Comparison of ENCODE assay signal across 14 mouse cellular contexts in genomic region chr9:49816115-49816650, GRCm38 (mm10). TPM values are rescaled to one million over a fixed set of nuclear protein-coding genes. Genes with fewer than 3 reads are reported as not detected.
A peak's percentile ranks its signal among the peaks of the same experiment; 100 is the strongest.
DNase-seq lines count a peak whose midpoint lies in the region; ATAC-seq and TF ChIP-seq lines count a peak whose summit lies in the region.
"Had no signal": no experiment of that assay in that cellular context is flagged by ENCODE, and none has a peak within 500 bp of the region (broad histone marks: within the 10 kb centered on the region; RNA-seq: fewer than 3 reads in every experiment).

No protein-coding gene starts in this region.

- no peak overlapping the region for H3K9ac ChIP-seq in heart, postnatal 0 days (replicated peaks; ENCODE audit: low read depth, low read length)
- H3K9ac ChIP-seq in heart, embryonic 11.5 days (ENCODE audit: low read depth, low read length), result no peak overlapping the region
- H3K9ac ChIP-seq in lung, postnatal 0 days (replicated peaks; ENCODE audit: low read depth), result no peak overlapping the region
- no peak overlapping the region for H3K9ac ChIP-seq in embryonic facial prominence, embryonic 14.5 days (ENCODE audit: low read depth, low read length)
- H3K9ac ChIP-seq in liver, postnatal 0 days (replicated peaks), result no peak overlapping the region
- H3K9ac ChIP-seq: hindbrain, embryonic 13.5 days had no signal

- WGBS in heart, postnatal 0 days, result 34% methylated on average over 10 of the region's 10 CpGs
- 64% methylated on average over 10 of the region's 10 CpGs for WGBS in heart, embryonic 11.5 days (ENCODE audit: insufficient replicate concordance)
- 59% methylated on average over 10 of the region's 10 CpGs for WGBS in lung, postnatal 0 days
- 51% methylated on average over 10 of the region's 10 CpGs for WGBS in embryonic facial prominence, embryonic 14.5 days
- 78% methylated on average over 10 of the region's 10 CpGs for WGBS in liver, postnatal 0 days (ENCODE audit: insufficient replicate concordance)

- peak; percentile 66; the same call in 1 of the 2 replicates for TF ChIP-seq EP300 in heart, postnatal 0 days (IDR thresholded peaks at IDR 0.05; ENCODE audit: low read depth)
- TF ChIP-seq EP300 in lung, postnatal 0 days (IDR thresholded peaks at IDR 0.05), result no peak
- no peak for TF ChIP-seq EP300 in liver, postnatal 0 days (IDR thresholded peaks at IDR 0.05; ENCODE audit: low read depth)

- peak; percentile 72 for DNase-seq in heart, postnatal 0 days (ENCODE audit: low spot score)
- DNase-seq in lung, postnatal 0 days (ENCODE audit: low spot score), result no peak
- DNase-seq in lung, postnatal 10 days, result no peak
- peak; percentile 69 for DNase-seq in embryonic facial prominence, embryonic 14.5 days (ENCODE audit: low spot score)
- DNase-seq in left cerebral cortex, adult 2 months (ENCODE audit: extremely low spot score in 1 of 2, low spot score in 2 of 2), result no peak
- DNase-seq in liver, postnatal 0 days, result no peak
- DNase-seq: cerebellum, adult 9-11 months; kidney, postnatal 4 days; lung, adult 18-20 months had no signal

- intact Hi-C loops in left cerebral cortex, adult 2 months (cut with DNase I), result no loop called here

- no peaks in the 10 kb centered on the region for H3K9me3 ChIP-seq in heart, postnatal 0 days (replicated peaks; ENCODE audit: control insufficient read depth, low read length)
- no peaks in the 10 kb centered on the region for H3K9me3 ChIP-seq in heart, embryonic 11.5 days (replicated peaks; ENCODE audit: control insufficient read depth, low read length)
- H3K9me3 ChIP-seq in lung, postnatal 0 days (ENCODE audit: low read length), result no peaks in the 10 kb centered on the region
- no peaks in the 10 kb centered on the region for H3K9me3 ChIP-seq in embryonic facial prominence, embryonic 14.5 days (ENCODE audit: control insufficient read depth, low read length)
- no peaks in the 10 kb centered on the region for H3K9me3 ChIP-seq in liver, postnatal 0 days (ENCODE audit: low read length)
- H3K9me3 ChIP-seq: hindbrain, embryonic 13.5 days had no signal

- H3K4me2 ChIP-seq in heart, postnatal 0 days (ENCODE audit: low read depth, low read length), result peak overlapping the region; percentile 31
- no peak overlapping the region for H3K4me2 ChIP-seq in heart, embryonic 11.5 days
- H3K4me2 ChIP-seq in lung, postnatal 0 days (replicated peaks; ENCODE audit: low read depth, low read length), result no peak overlapping the region
- H3K4me2 ChIP-seq in embryonic facial prominence, embryonic 14.5 days (ENCODE audit: low read depth, low read length), result no peak overlapping the region
- no peak overlapping the region for H3K4me2 ChIP-seq in liver, postnatal 0 days (ENCODE audit: low read depth, low read length)
- H3K4me2 ChIP-seq: hindbrain, embryonic 13.5 days had no signal

- no peak for TF ChIP-seq CTCF in heart, postnatal 0 days (IDR thresholded peaks at IDR 0.05; ENCODE audit: low read depth)
- no peak for TF ChIP-seq CTCF in lung, postnatal 0 days (IDR thresholded peaks at IDR 0.05)
- TF ChIP-seq CTCF in testis, adult 2 months (IDR thresholded peaks at IDR 0.05; ENCODE audit: control insufficient read depth, insufficient read depth, insufficient replicate concordance, low read depth, low read length), result no peak
- no peak for TF ChIP-seq CTCF in left cerebral cortex, adult 2 months (IDR thresholded peaks at IDR 0.05)
- no peak for TF ChIP-seq CTCF in liver, postnatal 0 days (IDR thresholded peaks at IDR 0.05; ENCODE audit: low read depth)

- H3K36me3 ChIP-seq in heart, postnatal 0 days (replicated peaks; ENCODE audit: control insufficient read depth, insufficient read depth, low read length), result no peaks in the 10 kb centered on the region
- H3K36me3 ChIP-seq in heart, embryonic 11.5 days (ENCODE audit: control insufficient read depth, insufficient read depth, low read length), result no peaks in the 10 kb centered on the region
- no peaks in the 10 kb centered on the region for H3K36me3 ChIP-seq in lung, postnatal 0 days (ENCODE audit: insufficient read depth, low read length)
- H3K36me3 ChIP-seq in embryonic facial prominence, embryonic 14.5 days (ENCODE audit: control insufficient read depth, insufficient read depth, low read length), result no peaks in the 10 kb centered on the region
- H3K36me3 ChIP-seq in testis, adult 2 months (ENCODE audit: control insufficient read depth, insufficient read depth, low read length), result no peaks in the 10 kb centered on the region
- no peaks in the 10 kb centered on the region for H3K36me3 ChIP-seq in liver, postnatal 0 days (replicated peaks; ENCODE audit: insufficient read depth, low read length)
- H3K36me3 ChIP-seq: hindbrain, embryonic 13.5 days had no signal

- peak overlapping the region; percentile 91 for H3K27ac ChIP-seq in heart, postnatal 0 days (ENCODE audit: low read depth)
- H3K27ac ChIP-seq in heart, embryonic 11.5 days (ENCODE audit: low read depth, low read length), result no peak overlapping the region
- H3K27ac ChIP-seq in lung, postnatal 0 days (ENCODE audit: low read length), result no peak overlapping the region
- H3K27ac ChIP-seq in embryonic facial prominence, embryonic 14.5 days (replicated peaks; ENCODE audit: low read depth, low read length), result no peak overlapping the region
- peak overlapping the region; percentile 51 for H3K27ac ChIP-seq in testis, adult 2 months (ENCODE audit: control insufficient read depth, insufficient read depth, low read depth, low read length)
- no peak overlapping the region for H3K27ac ChIP-seq in left cerebral cortex, adult 2 months
- no peak overlapping the region for H3K27ac ChIP-seq in liver, postnatal 0 days (ENCODE audit: low read depth)
- H3K27ac ChIP-seq: hindbrain, embryonic 13.5 days had no signal

- H3K4me1 ChIP-seq in heart, postnatal 0 days (ENCODE audit: control insufficient read depth, insufficient read depth), result peaks cover 6% of the 10 kb centered on the region; the same call in 1 of the 2 replicates
- peaks cover 6% of the 10 kb centered on the region; the same call in 1 of the 2 replicates for H3K4me1 ChIP-seq in heart, embryonic 11.5 days (ENCODE audit: control insufficient read depth, insufficient read depth, low read length)
- no peaks in the 10 kb centered on the region for H3K4me1 ChIP-seq in lung, postnatal 0 days (ENCODE audit: insufficient read depth, low read depth, low read length)
- peaks cover 4% of the 10 kb centered on the region; the same call in 1 of the 2 replicates for H3K4me1 ChIP-seq in embryonic facial prominence, embryonic 14.5 days (ENCODE audit: control insufficient read depth, insufficient read depth, low read length)
- H3K4me1 ChIP-seq in testis, adult 2 months (ENCODE audit: control insufficient read depth, insufficient read depth, low read length), result no peaks in the 10 kb centered on the region
- H3K4me1 ChIP-seq in liver, postnatal 0 days (ENCODE audit: insufficient read depth), result no peaks in the 10 kb centered on the region
- H3K4me1 ChIP-seq: megakaryocyte, embryonic 14.5 days had no signal

- no peak for TF ChIP-seq POLR2A in testis, adult 2 months (IDR thresholded peaks at IDR 0.05; ENCODE audit: control insufficient read depth, low read depth, low read length)

- peak; percentile 96 for ATAC-seq in heart, postnatal 0 days (ENCODE audit: insufficient read depth, low read depth)
- ATAC-seq in heart, embryonic 11.5 days (replicated peaks; ENCODE audit: insufficient number of reproducible peaks, low FRiP score, low TSS enrichment), result no peak
- ATAC-seq in lung, postnatal 0 days, result peak; percentile 23; the same call in 1 of the 2 replicates
- peak; percentile 53; the same call in 1 of the 2 replicates for ATAC-seq in embryonic facial prominence, embryonic 14.5 days (ENCODE audit: low read depth)
- no peak for ATAC-seq in liver, postnatal 0 days
- ATAC-seq: activated CD4-positive, CD25-positive, alpha-beta regulatory T cell, adult 4 months had no signal

- no peak overlapping the region for H3K4me3 ChIP-seq in heart, postnatal 0 days (ENCODE audit: low read depth, low read length)
- no peak overlapping the region for H3K4me3 ChIP-seq in heart, embryonic 11.5 days (ENCODE audit: low read depth, low read length)
- no peak overlapping the region for H3K4me3 ChIP-seq in lung, postnatal 0 days (ENCODE audit: low read depth, low read length)
- H3K4me3 ChIP-seq in embryonic facial prominence, embryonic 14.5 days (ENCODE audit: low read depth, low read length), result no peak overlapping the region
- no peak overlapping the region for H3K4me3 ChIP-seq in testis, adult 2 months (ENCODE audit: control insufficient read depth, low read depth, low read length)
- H3K4me3 ChIP-seq in left cerebral cortex, adult 2 months, result no peak overlapping the region
- H3K4me3 ChIP-seq in liver, postnatal 0 days (ENCODE audit: low read depth, low read length), result no peak overlapping the region
- H3K4me3 ChIP-seq: hindbrain, embryonic 13.5 days; megakaryocyte, embryonic 14.5 days had no signal

- no peaks in the 10 kb centered on the region for H3K27me3 ChIP-seq in heart, postnatal 0 days (ENCODE audit: control insufficient read depth, insufficient read depth, low read length)
- H3K27me3 ChIP-seq in heart, embryonic 11.5 days (ENCODE audit: control insufficient read depth, insufficient read depth, low read length), result no peaks in the 10 kb centered on the region
- H3K27me3 ChIP-seq in lung, postnatal 0 days (replicated peaks; ENCODE audit: insufficient read depth, low read length), result no peaks in the 10 kb centered on the region
- no peaks in the 10 kb centered on the region for H3K27me3 ChIP-seq in embryonic facial prominence, embryonic 14.5 days (replicated peaks; ENCODE audit: control insufficient read depth, insufficient read depth, low read length)
- no peaks in the 10 kb centered on the region for H3K27me3 ChIP-seq in testis, adult 2 months (ENCODE audit: control insufficient read depth, insufficient read depth, low read length)
- H3K27me3 ChIP-seq in liver, postnatal 0 days (ENCODE audit: insufficient read depth, low read length), result no peaks in the 10 kb centered on the region
- H3K27me3 ChIP-seq: hindbrain, embryonic 13.5 days; megakaryocyte, embryonic 14.5 days had no signal

RNA-seq across cellular contexts. Expression of gene Ncam1, which starts 17.5 kb away (rescaled TPM):
- total RNA-seq in heart, postnatal 0 days (2014; rRNA removed; ENCODE audit: low replicate concordance), result 154 and 170 TPM in 2 replicates
- polyA plus RNA-seq in heart, postnatal 0 days (2015; fragmentation: Nextera tagmentation; extraction: Ambion mirVana), result 75.3 and 91.4 TPM in 2 replicates
- polyA plus RNA-seq in heart, embryonic 11.5 days (2014; fragmentation: Nextera tagmentation; extraction: Ambion mirVana), result 39.8 and 50.5 TPM in 2 replicates
- 2.4 TPM in 2 replicates for polyA plus RNA-seq in lung, postnatal 0 days (2015; fragmentation: Nextera tagmentation; extraction: Ambion mirVana)
- polyA plus RNA-seq in embryonic facial prominence, embryonic 14.5 days (2014; fragmentation: Nextera tagmentation; extraction: Ambion mirVana), result 101 and 104 TPM in 2 replicates
- 5.5 and 5.9 TPM in 2 replicates for polyA plus RNA-seq in testis, adult 2 months (2012; rRNA removed)
- 100 to 1,000 TPM; 270 to 291 TPM for total RNA-seq in left cerebral cortex, adult 2 months (2021)
- polyA plus RNA-seq in liver, postnatal 0 days (2015; fragmentation: Nextera tagmentation; extraction: Ambion mirVana), result 2.0 and 2.1 TPM in 2 replicates

Comparison
In these comparisons a context has a peak if more than half of its experiments do, and no peak if none do; other contexts are left out.
1. ATAC-seq: peak in heart, postnatal 0 days (single experiment), lung, postnatal 0 days (single experiment) and embryonic facial prominence, embryonic 14.5 days (single experiment); none in heart, embryonic 11.5 days (single experiment) and liver, postnatal 0 days (single experiment).
2. H3K27ac ChIP-seq: peak in heart, postnatal 0 days (single experiment) and testis, adult 2 months (single experiment); none in heart, embryonic 11.5 days (single experiment), lung, postnatal 0 days (single experiment), embryonic facial prominence, embryonic 14.5 days (single experiment), left cerebral cortex, adult 2 months (single experiment) and liver, postnatal 0 days (single experiment).
3. DNase-seq: peak in heart, postnatal 0 days (single experiment) and embryonic facial prominence, embryonic 14.5 days (single experiment); none in lung, postnatal 0 days (single experiment), lung, postnatal 10 days (single experiment), left cerebral cortex, adult 2 months (0 of 2) and liver, postnatal 0 days (single experiment).